1 mouse cellular context compared by ENCODE assay signal in the genomic region with DNA sequence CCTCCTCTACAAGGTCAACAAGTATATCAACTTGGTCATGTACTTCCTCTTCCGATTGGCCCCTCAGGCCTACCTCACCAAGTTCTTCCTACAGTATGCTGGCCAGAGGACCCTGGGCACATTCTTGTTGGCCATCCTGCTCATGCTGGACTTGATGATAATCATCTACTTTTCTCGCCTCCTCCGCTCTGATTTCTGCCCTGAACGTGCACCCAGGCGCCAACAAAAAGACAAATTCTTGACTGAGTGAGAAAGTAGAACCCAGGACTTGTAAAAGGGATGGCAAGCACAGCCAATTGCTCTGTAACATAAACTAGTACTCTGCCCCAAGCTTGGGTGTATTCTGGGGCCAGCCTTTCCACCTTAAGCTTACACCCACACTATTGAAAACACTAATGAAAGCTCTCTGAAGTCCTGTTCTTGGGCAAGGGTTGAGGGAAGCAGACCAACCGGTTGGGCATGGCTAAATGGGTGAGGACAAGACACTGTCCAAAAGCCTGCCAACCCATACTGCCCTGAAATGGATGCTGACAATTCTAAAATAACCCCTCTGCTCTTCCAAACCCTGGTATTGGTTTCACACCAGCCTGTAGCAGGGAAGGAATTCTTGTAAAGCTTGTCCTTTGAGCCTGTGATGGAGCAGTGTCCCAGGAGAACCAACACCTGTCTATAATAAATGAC.
TF ChIP-seq lines count a peak whose summit lies in the region.

No protein-coding gene starts in this region.

TF ChIP-seq in CH12.LX, 34 proteins besides CTCF, POLR2A, EP300 and RAD21:
- peak; percentile 79; the same call in 1 of the 2 replicates for TF ChIP-seq ZMIZ1 (IDR thresholded peaks at IDR 0.05; ENCODE audit: low read depth, low read length)
- TF ChIP-seq MEF2A (IDR thresholded peaks at IDR 0.05; ENCODE audit: borderline replicate concordance, low read depth, low read length): no peak
- 0 out of 2 replicates have a peak, but pooled peaks have one; percentile 7 for TF ChIP-seq ELF1 (IDR thresholded peaks at IDR 0.05; ENCODE audit: low read depth, low read length)
- peak; percentile 61; the same call in 1 of the 2 replicates for TF ChIP-seq UBTF (IDR thresholded peaks at IDR 0.05; ENCODE audit: low read depth, low read length)
